Mouse (Mus musculus) heart, postnatal 0 days (tissue): ENCODE results near the gene Nipal3.

Source experiments
- CTCF ChIP-seq: IDR thresholded peaks from 2 replicates; pipeline ENCODE4 v1.5.1; 2016; ENCODE audit warnings: antibody characterized with exemption, control low read depth, low read depth
- EP300 ChIP-seq: IDR thresholded peaks from 2 replicates; pipeline ENCODE4 v1.6.1; 2016; ENCODE audit warnings: antibody characterized with exemption, low read depth

GRCm38 (mm10) chr4:135486352-135486751, 8.5 kb downstream of the Nipal3 start:
- TF ChIP-seq EP300 (no peak), CTCF (no peak)
